Mouse (Mus musculus): ENCODE results near the gene Prr5. TPM values are rescaled to one million over a fixed set of nuclear protein-coding genes. Genes with fewer than 3 reads are reported as not detected.
A peak's percentile ranks its signal among the peaks of the same experiment; 100 is the strongest.

Prr5 gene
- polyA plus RNA-seq, 1 experiment from 2014 or later, result 43.7 TPM

DNA sequence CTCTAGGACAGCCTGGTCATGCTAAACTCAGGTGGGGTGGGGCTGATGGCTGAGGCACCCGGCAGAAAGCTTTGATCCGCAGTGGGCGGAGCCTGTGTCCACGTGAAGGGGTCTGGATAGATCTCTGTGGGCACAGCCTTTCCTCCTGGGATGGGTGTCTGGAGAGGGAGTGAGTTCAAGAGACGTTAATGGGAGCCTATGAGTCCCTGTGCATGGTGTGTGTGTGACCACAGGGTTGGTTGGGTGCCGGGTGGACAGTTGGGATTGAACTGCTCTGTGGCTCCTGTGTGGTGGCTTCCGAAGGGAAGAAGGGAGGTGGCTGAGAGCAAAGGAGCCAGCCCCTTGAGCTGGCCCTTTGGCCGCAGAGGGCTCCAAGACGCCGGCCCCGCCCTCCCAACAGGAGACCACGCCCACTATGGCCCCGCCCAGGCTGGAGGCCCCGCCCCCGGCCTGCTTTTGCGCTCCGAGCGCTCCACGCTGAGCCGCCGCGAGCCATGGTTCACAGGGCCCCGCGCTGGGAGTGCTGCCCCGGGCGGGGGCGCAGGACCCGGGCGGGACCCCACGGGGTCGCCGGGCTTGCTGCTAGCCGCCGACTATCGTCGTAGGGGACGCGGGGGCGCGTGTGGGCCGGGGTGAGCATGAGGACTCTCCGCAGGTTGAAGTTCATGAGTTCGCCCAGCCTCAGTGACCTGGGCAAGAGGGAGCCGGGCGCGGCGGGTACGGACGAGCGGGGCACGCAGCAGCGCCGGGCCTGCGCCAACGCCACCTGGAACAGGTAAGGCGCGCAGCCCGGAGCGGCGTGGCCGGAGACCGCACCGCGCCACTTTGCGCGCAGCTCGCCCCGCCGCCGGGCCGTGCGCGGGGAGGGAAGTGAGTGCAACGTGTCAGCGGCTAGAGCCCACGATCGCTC is 11.4 kb downstream of the Prr5 start:
- H3K36me3 ChIP-seq (ENCODE audit: control insufficient read depth, insufficient read depth, low read length), result 0 out of 2 replicates have a peak, but pooled peaks cover 1% of the 10 kb centered on the region
- under 1% methylated on average over 40 of the region's 77 CpGs for WGBS
- no peaks in the 10 kb centered on the region for H3K27me3 ChIP-seq (replicated peaks; ENCODE audit: control insufficient read depth, insufficient read depth, low read length)
- DNase-seq (ENCODE audit: low spot score) (peak; percentile 99), ATAC-seq (replicated peaks; ENCODE audit: low FRiP score, low TSS enrichment, low read depth) (peak; percentile 78)
- H3K9me3 ChIP-seq (ENCODE audit: control insufficient read depth, low read length), result no peaks in the 10 kb centered on the region
- H3K9ac ChIP-seq (ENCODE audit: low read length), result peak overlapping the region; percentile 74
- H3K4me2 ChIP-seq (ENCODE audit: low read length), result peak overlapping the region; percentile 68
- H3K27ac ChIP-seq (ENCODE audit: low read depth), result peak overlapping the region; percentile 91
- peak overlapping the region; percentile 81 for H3K4me3 ChIP-seq (ENCODE audit: low read depth, low read length)
- H3K4me1 ChIP-seq (replicated peaks; ENCODE audit: control insufficient read depth, insufficient read depth, low read length), result peaks cover 19% of the 10 kb centered on the region

DNA sequence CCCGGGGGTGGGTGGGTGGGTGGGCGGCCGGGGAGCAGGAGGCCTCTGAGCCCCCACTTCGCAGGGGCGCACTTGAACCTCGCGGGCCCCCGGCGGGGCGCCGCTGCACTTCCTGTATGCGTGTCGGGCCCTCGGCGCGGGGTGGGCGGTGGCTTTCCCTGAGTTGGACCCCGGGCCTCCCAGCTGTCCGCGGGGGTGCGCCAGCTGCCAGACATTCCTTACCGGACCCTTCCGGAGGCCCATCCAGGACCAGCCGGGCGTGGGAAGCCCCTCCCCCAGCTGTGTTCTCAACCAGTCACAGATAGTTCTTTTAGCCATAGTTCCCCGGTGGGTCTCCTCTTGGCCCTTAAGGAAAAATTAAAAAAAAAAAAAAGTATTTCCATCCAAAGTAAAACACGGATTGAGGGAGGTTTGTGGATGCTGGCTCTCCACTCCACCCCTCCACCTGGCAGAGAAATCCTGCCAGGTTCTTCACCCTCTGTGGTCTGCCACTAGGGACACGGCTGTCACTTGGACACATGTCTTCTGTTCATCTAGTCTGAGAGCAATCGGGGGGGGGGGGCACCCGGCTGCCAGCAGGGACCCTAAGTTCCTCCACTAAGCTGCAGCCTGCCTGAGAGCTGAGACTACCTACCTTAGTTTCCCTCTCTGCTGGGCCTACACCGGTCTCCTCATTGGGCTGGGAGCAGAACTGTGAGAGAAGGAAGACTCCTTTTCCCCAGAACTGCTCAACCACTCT is 12.2 kb downstream of the Prr5 start:
- Histone ChIP-seq H3K9ac (ENCODE audit: low read length) (peak overlapping the region; percentile 74), H3K27ac (ENCODE audit: low read depth) (peak overlapping the region; percentile 91), H3K9me3 (ENCODE audit: control insufficient read depth, low read length) (no peaks in the 10 kb centered on the region), H3K4me1 (replicated peaks; ENCODE audit: control insufficient read depth, insufficient read depth, low read length) (peaks cover 16% of the 10 kb centered on the region), H3K27me3 (replicated peaks; ENCODE audit: control insufficient read depth, insufficient read depth, low read length) (no peaks in the 10 kb centered on the region), H3K4me2 (ENCODE audit: low read length) (peak overlapping the region; percentile 68), H3K36me3 (ENCODE audit: control insufficient read depth, insufficient read depth, low read length) (0 out of 2 replicates have a peak, but pooled peaks cover 5% of the 10 kb centered on the region), H3K4me3 (ENCODE audit: low read depth, low read length) (peak overlapping the region; percentile 81)
- DNase-seq (ENCODE audit: low spot score) (peak; percentile 84), ATAC-seq (replicated peaks; ENCODE audit: low FRiP score, low TSS enrichment, low read depth) (peak; percentile 63)
- WGBS, result 1% methylated on average over 27 of the region's 31 CpGs

DNA sequence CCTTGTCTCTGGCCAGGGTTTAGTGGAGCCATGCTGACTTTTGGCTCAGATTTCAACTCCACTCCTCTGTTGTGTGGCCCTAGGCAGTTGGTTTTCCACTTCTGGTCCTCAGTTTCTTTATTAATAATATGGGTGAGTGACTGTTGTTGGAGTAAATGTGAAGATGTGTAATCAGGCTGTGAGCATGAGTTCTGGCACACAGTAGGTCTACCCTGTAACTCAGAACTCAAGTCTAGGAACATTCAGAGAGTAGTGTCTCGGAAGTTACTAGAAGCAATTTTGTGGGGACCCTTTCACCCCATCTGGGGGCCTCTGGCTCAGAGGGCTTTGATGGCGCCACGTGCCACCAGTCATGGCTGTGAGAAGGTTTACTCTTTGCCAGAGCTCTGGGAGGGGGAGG is 12.8 kb downstream of the Prr5 start:
- Histone ChIP-seq H3K27ac (ENCODE audit: low read depth) (peak overlapping the region; percentile 91), H3K9ac (ENCODE audit: low read length) (peak overlapping the region; percentile 74), H3K4me1 (replicated peaks; ENCODE audit: control insufficient read depth, insufficient read depth, low read length) (peaks cover 19% of the 10 kb centered on the region), H3K27me3 (replicated peaks; ENCODE audit: control insufficient read depth, insufficient read depth, low read length) (no peaks in the 10 kb centered on the region), H3K4me3 (ENCODE audit: low read depth, low read length) (peak overlapping the region; percentile 81), H3K4me2 (ENCODE audit: low read length) (peak overlapping the region; percentile 68), H3K36me3 (ENCODE audit: control insufficient read depth, insufficient read depth, low read length) (0 out of 2 replicates have a peak, but pooled peaks cover 9% of the 10 kb centered on the region), H3K9me3 (ENCODE audit: control insufficient read depth, low read length) (no peaks in the 10 kb centered on the region)
- 59% methylated on average over 3 of the region's 3 CpGs for WGBS
- ATAC-seq (replicated peaks; ENCODE audit: low FRiP score, low TSS enrichment, low read depth), result no peak
- DNase-seq (ENCODE audit: low spot score), result no peak

DNA sequence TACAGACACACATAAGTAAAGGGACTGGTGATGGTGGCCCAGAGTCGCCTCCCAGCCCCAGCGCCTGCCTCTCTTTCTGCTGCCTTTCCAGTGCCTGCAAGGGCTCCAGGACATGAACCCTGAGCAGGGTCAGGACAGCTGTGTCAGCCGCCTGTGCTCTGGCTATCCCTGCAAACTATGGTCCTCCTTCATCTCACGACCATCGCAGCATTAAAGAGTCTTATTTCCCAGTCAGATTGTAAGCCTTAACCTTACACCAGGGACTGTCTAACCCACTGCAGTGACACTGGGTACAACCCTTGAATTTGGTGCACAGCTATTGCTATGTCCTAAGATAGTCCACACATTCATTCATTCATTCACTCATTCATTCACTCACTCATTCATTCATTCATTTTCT is 13.4 kb downstream of the Prr5 start:
- peak overlapping the region; percentile 68 for H3K4me2 ChIP-seq (ENCODE audit: low read length)
- peak overlapping the region; percentile 81 for H3K4me3 ChIP-seq (ENCODE audit: low read depth, low read length)
- 69% methylated on average over 5 of the region's 5 CpGs for WGBS
- peaks cover 19% of the 10 kb centered on the region for H3K4me1 ChIP-seq (replicated peaks; ENCODE audit: control insufficient read depth, insufficient read depth, low read length)
- H3K9me3 ChIP-seq (ENCODE audit: control insufficient read depth, low read length), result no peaks in the 10 kb centered on the region
- H3K36me3 ChIP-seq (ENCODE audit: control insufficient read depth, insufficient read depth, low read length), result peaks cover 12% of the 10 kb centered on the region; the same call in 1 of the 2 replicates
- 0 out of 2 replicates have a peak overlapping the region, but pooled peaks have one; percentile 7 for H3K9ac ChIP-seq (ENCODE audit: low read length)
- ATAC-seq (replicated peaks; ENCODE audit: low FRiP score, low TSS enrichment, low read depth) (no peak), DNase-seq (ENCODE audit: low spot score) (no peak)
- H3K27me3 ChIP-seq (replicated peaks; ENCODE audit: control insufficient read depth, insufficient read depth, low read length), result no peaks in the 10 kb centered on the region
- no peak overlapping the region; the same call in 1 of the 2 replicates for H3K27ac ChIP-seq (ENCODE audit: low read depth)

DNA sequence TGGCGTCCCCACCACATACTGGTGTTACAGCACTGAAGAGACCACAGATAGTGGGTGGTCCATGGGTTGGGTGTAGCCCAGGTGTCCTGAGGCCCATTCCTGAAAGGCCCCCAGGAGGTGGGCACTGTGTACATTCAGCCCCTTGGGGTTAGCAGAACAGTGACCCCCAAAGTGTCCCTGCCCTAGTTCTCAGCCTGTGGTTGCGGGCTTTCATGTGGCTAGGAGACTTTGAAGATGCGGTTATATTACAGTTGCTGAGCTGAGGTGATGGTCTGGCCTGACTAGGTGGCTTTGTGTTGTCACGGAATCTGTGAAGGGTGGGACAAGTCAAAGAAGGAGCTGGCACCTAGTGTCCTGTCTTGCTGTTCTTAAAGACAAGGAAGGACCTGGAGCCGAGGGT is 15.1 kb downstream of the Prr5 start:
- H3K9me3 ChIP-seq (ENCODE audit: control insufficient read depth, low read length), result no peaks in the 10 kb centered on the region
- no peak overlapping the region for H3K9ac ChIP-seq (ENCODE audit: low read length)
- no peaks in the 10 kb centered on the region for H3K27me3 ChIP-seq (replicated peaks; ENCODE audit: control insufficient read depth, insufficient read depth, low read length)
- DNase-seq (ENCODE audit: low spot score) (no peak), ATAC-seq (replicated peaks; ENCODE audit: low FRiP score, low TSS enrichment, low read depth) (no peak)
- peaks cover 29% of the 10 kb centered on the region for H3K36me3 ChIP-seq (ENCODE audit: control insufficient read depth, insufficient read depth, low read length)
- no peak overlapping the region for H3K4me2 ChIP-seq (ENCODE audit: low read length)
- H3K4me3 ChIP-seq (ENCODE audit: low read depth, low read length), result no peak overlapping the region
- H3K4me1 ChIP-seq (replicated peaks; ENCODE audit: control insufficient read depth, insufficient read depth, low read length), result peaks cover 19% of the 10 kb centered on the region
- WGBS, result 80% methylated on average over 5 of the region's 5 CpGs
- no peak overlapping the region for H3K27ac ChIP-seq (ENCODE audit: low read depth)

DNA sequence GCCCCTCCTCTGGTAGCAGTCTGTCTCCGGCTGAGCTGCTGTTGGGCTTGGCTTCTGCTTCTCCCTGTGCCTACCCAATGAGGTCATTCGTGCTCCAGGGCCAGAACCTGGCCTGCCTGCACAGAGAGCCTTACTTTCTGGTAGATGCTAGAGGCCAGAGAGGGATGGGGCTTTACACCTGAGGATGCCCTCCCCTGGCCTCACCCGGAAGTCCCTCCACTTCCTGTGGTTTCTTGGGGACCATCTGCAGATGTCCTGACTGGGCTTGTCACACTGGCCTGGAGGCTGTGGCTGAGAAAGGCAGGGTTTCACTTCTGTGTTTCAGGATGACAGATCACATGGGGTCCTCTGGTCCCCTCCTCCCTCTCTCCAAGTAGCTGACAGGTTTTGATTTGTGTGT is 16.0 kb downstream of the Prr5 start:
- ATAC-seq (replicated peaks; ENCODE audit: low FRiP score, low TSS enrichment, low read depth), result no peak
- DNase-seq (ENCODE audit: low spot score), result no peak
- Histone ChIP-seq H3K27ac (ENCODE audit: low read depth) (no peak overlapping the region), H3K27me3 (replicated peaks; ENCODE audit: control insufficient read depth, insufficient read depth, low read length) (no peaks in the 10 kb centered on the region), H3K4me3 (ENCODE audit: low read depth, low read length) (no peak overlapping the region), H3K9ac (ENCODE audit: low read length) (no peak overlapping the region), H3K4me1 (replicated peaks; ENCODE audit: control insufficient read depth, insufficient read depth, low read length) (peaks cover 15% of the 10 kb centered on the region), H3K4me2 (ENCODE audit: low read length) (no peak overlapping the region), H3K9me3 (ENCODE audit: control insufficient read depth, low read length) (no peaks in the 10 kb centered on the region), H3K36me3 (ENCODE audit: control insufficient read depth, insufficient read depth, low read length) (peaks cover 38% of the 10 kb centered on the region)
- whole genome bisulfite sequencing, result 68% methylated on average over 3 of the region's 3 CpGs

DNA sequence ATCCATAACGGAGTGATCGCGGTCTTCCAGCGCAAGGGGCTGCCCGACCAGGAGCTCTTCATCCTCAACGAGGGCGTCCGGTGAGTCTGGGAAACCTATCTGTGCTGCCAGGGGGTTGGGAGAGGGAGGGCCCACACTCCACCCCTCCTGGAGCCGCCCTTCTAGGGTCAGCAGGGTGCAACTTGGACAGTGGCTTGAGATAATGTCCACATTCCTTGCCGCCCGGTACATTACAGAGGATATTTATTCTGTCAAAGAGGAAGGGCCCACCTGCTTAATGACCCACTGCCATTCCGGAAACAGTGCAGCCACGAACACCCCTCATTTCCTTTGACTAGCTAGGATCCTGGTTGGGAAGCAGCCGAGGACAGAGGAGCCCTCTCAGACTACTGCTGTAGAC is 18.5 kb downstream of the Prr5 start:
- H3K4me2 ChIP-seq (ENCODE audit: low read length), result no peak overlapping the region
- WGBS, result 62% methylated on average over 14 of the region's 14 CpGs

DNA sequence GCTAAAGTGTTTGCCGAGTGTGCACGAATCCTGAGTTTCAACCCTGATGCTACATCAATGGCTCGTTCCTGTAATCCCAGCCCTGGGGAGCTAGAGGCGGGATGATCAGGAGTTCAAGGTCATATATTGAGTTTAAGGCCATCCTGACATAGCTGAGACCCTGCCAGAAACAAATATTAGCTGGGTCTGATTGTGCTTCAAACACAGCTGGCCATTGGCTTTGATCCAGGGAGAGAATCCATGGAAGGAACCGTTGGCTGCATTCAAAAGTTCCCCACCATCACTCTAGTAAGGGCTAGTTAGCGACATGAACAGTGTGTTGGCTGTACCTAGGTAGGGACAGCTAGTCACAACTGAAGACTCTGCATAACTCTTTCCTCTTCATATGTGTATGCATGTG is 19.9 kb downstream of the Prr5 start:
- ATAC-seq (replicated peaks; ENCODE audit: low FRiP score, low TSS enrichment, low read depth), result no peak
- no peak overlapping the region for H3K9ac ChIP-seq (ENCODE audit: low read length)
- WGBS, result 79% methylated on average over 6 of the region's 6 CpGs

More for the DNA sequence above, 18.5 kb downstream of the Prr5 start:
- ATAC-seq (replicated peaks; ENCODE audit: low FRiP score, low TSS enrichment, low read depth) (no peak), DNase-seq (ENCODE audit: low spot score) (no peak)
- H3K9me3 ChIP-seq (ENCODE audit: control insufficient read depth, low read length), result no peaks in the 10 kb centered on the region
- 0 out of 2 replicates have a peak, but pooled peaks cover 3% of the 10 kb centered on the region for H3K4me1 ChIP-seq (replicated peaks; ENCODE audit: control insufficient read depth, insufficient read depth, low read length)
- H3K27me3 ChIP-seq (replicated peaks; ENCODE audit: control insufficient read depth, insufficient read depth, low read length), result no peaks in the 10 kb centered on the region
- peaks cover 63% of the 10 kb centered on the region for H3K36me3 ChIP-seq (ENCODE audit: control insufficient read depth, insufficient read depth, low read length)
- no peak overlapping the region for H3K4me3 ChIP-seq (ENCODE audit: low read depth, low read length)
- no peak overlapping the region for H3K9ac ChIP-seq (ENCODE audit: low read length)
- H3K27ac ChIP-seq (ENCODE audit: low read depth), result no peak overlapping the region

More for the DNA sequence above, 19.9 kb downstream of the Prr5 start:
- H3K4me3 ChIP-seq (ENCODE audit: low read depth, low read length), result no peak overlapping the region
- no peak overlapping the region for H3K27ac ChIP-seq (ENCODE audit: low read depth)
- H3K9me3 ChIP-seq (ENCODE audit: control insufficient read depth, low read length), result no peaks in the 10 kb centered on the region
- H3K27me3 ChIP-seq (replicated peaks; ENCODE audit: control insufficient read depth, insufficient read depth, low read length), result no peaks in the 10 kb centered on the region
- 0 out of 2 replicates have a peak, but pooled peaks cover 3% of the 10 kb centered on the region for H3K4me1 ChIP-seq (replicated peaks; ENCODE audit: control insufficient read depth, insufficient read depth, low read length)
- H3K4me2 ChIP-seq (ENCODE audit: low read length), result no peak overlapping the region
- DNase-seq (ENCODE audit: low spot score), result no peak
- H3K36me3 ChIP-seq (ENCODE audit: control insufficient read depth, insufficient read depth, low read length), result peaks cover 77% of the 10 kb centered on the region

All from intestine, embryonic 14.5 days (tissue).